Mouse (Mus musculus) liver, embryonic 11.5 days (tissue): ENCODE results near the gene Klk9. TPM values are rescaled to one million over a fixed set of nuclear protein-coding genes. Genes with fewer than 3 reads are reported as not detected.

ENCODE experiments used
- ATAC-seq: fragments of 200-750 bp; cut with Nextera tagmentation; replicated peaks from 2 replicates; pipeline ENCODE4 v1.8.0; 2017; ENCODE audit warnings: moderate number of reproducible peaks, mild to moderate bottlenecking, moderate TSS enrichment, moderate library complexity; ENCODE audit not compliant: low FRiP score
- DNase-seq: peaks from one replicate; pipeline ENCODE4 v3.0.0-alpha.2; 2017; ENCODE audit warnings: low spot score
- H3K27ac ChIP-seq: fragments of 300-500 bp; sonication (generic); 2 replicates; pipeline ENCODE4 v1.5.1; 2014; ENCODE audit warnings: mild to moderate bottlenecking, low read depth, low read length, control low read depth
- H3K27me3 ChIP-seq: fragments of 300-500 bp; sonication (generic); replicated peaks from 2 replicates; pipeline ENCODE4 v1.6.1; 2014; ENCODE audit warnings: low read length, mixed read lengths; ENCODE audit not compliant: control insufficient read depth, insufficient read depth
- H3K36me3 ChIP-seq: fragments of 300-500 bp; sonication (generic); 2 replicates; pipeline ENCODE4 v1.6.1; 2014; ENCODE audit warnings: mild to moderate bottlenecking, low read length, moderate library complexity, mixed read lengths; ENCODE audit not compliant: control insufficient read depth, insufficient read depth
- H3K4me1 ChIP-seq: fragments of 300-500 bp; sonication (generic); replicated peaks from 2 replicates; pipeline ENCODE4 v1.6.1; 2014; ENCODE audit warnings: low read length, mixed read lengths; ENCODE audit not compliant: control insufficient read depth, insufficient read depth
- H3K4me2 ChIP-seq: fragments of 300-500 bp; sonication (generic); 2 replicates; pipeline ENCODE4 v1.6.1; 2014; ENCODE audit warnings: mild to moderate bottlenecking, control low read depth, moderate library complexity
- H3K4me3 ChIP-seq: fragments of 300-500 bp; sonication (generic); 2 replicates; pipeline ENCODE4 v1.5.1; 2014; ENCODE audit warnings: low read depth, low read length, control low read depth
- H3K9ac ChIP-seq: fragments of 300-500 bp; sonication (generic); 2 replicates; pipeline ENCODE4 v1.6.1; 2014; ENCODE audit warnings: low read depth, low read length, control low read depth
- H3K9me3 ChIP-seq: fragments of 300-500 bp; sonication (generic); 2 replicates; pipeline ENCODE4 v1.6.1; 2016; ENCODE audit warnings: low read length, inconsistent platforms, mixed read lengths; ENCODE audit not compliant: control insufficient read depth
- WGBS: fragments of 180-500 bp; shearing (Covaris S2); extraction: QIAGEN DNeasy Blood & Tissue Kit; methylation state at CpG from one replicate; pipeline ENCODE4 v1.1.7; 2014; 5-methylcytosine and 5-hydroxymethylcytosine counted together
- polyA plus RNA-seq: library from polyadenylated mRNA; unstranded; fragments of >200 nt; fragmentation: Nextera tagmentation; extraction: Ambion mirVana; gene quantifications from 2 replicates; pipeline ENCODE4 v1.2.1, GENCODE M21; 2014

The Klk9 gene
- polyA plus RNA-seq, 1 experiment from 2014 or later, result not detected

GRCm38 (mm10) chr7:43774364-43774763, 17.3 kb upstream of the Klk9 start, which contains the start of gene Klk11:
TSS of gene Klk11 (plus strand) at chr7:43774604.
- WGBS, result 91% methylated on average over 5 of the region's 5 CpGs
- no peak within 1 kb of the TSS for H3K27ac ChIP-seq
- no peak for ATAC-seq
- no peaks in the 10 kb centered on the region for H3K36me3 ChIP-seq
- H3K4me2 ChIP-seq, result no peak within 1 kb of the TSS
- H3K4me3 ChIP-seq, result no peak within 1 kb of the TSS
- H3K9me3 ChIP-seq, result no peaks in the 10 kb centered on the region
- H3K9ac ChIP-seq, result no peak within 1 kb of the TSS
- H3K4me1 ChIP-seq, result no peaks in the 10 kb centered on the region
- no peak for DNase-seq
- H3K27me3 ChIP-seq, result no peaks in the 10 kb centered on the region

GRCm38 (mm10) chr7:43774802-43775201, 16.9 kb upstream of the Klk9 start:
- no peaks in the 10 kb centered on the region for H3K9me3 ChIP-seq
- H3K27ac ChIP-seq, result no peak overlapping the region
- ATAC-seq (no peak), DNase-seq (no peak)
- H3K27me3 ChIP-seq, result no peaks in the 10 kb centered on the region
- no peaks in the 10 kb centered on the region for H3K4me1 ChIP-seq
- WGBS, result 56% methylated on average over 6 of the region's 6 CpGs
- no peak overlapping the region for H3K4me3 ChIP-seq
- H3K4me2 ChIP-seq, result no peak overlapping the region
- no peak overlapping the region for H3K9ac ChIP-seq
- H3K36me3 ChIP-seq, result no peaks in the 10 kb centered on the region

- H3K4me2 ChIP-seq, result no peak overlapping the region
- no peaks in the 10 kb centered on the region for H3K36me3 ChIP-seq
- no peak overlapping the region for H3K27ac ChIP-seq
- 63% methylated on average over 7 of the region's 7 CpGs for WGBS
- no peaks in the 10 kb centered on the region for H3K4me1 ChIP-seq
- no peak for DNase-seq
- H3K27me3 ChIP-seq, result no peaks in the 10 kb centered on the region
- H3K4me3 ChIP-seq, result no peak overlapping the region
- ATAC-seq, result no peak
- no peak overlapping the region for H3K9ac ChIP-seq
- no peaks in the 10 kb centered on the region for H3K9me3 ChIP-seq
Observed at GRCm38 (mm10) chr7:43775311-43776057, 16.2 kb upstream of the Klk9 start.

GRCm38 (mm10) chr7:43776506-43776905, 15.2 kb upstream of the Klk9 start:
- Histone ChIP-seq H3K4me2 (no peak overlapping the region), H3K9ac (no peak overlapping the region), H3K27ac (no peak overlapping the region), H3K36me3 (no peaks in the 10 kb centered on the region), H3K27me3 (no peaks in the 10 kb centered on the region), H3K4me3 (no peak overlapping the region), H3K9me3 (no peaks in the 10 kb centered on the region), H3K4me1 (no peaks in the 10 kb centered on the region)
- WGBS, result 79% methylated on average over 5 of the region's 5 CpGs
- no peak for ATAC-seq
- no peak for DNase-seq

GRCm38 (mm10) chr7:43777423-43777822, 14.3 kb upstream of the Klk9 start:
- DNase-seq (no peak), ATAC-seq (no peak)
- H3K9me3 ChIP-seq, result no peaks in the 10 kb centered on the region
- H3K4me3 ChIP-seq, result no peak overlapping the region
- H3K4me2 ChIP-seq, result no peak overlapping the region
- WGBS, result 78% methylated on average over 12 of the region's 12 CpGs
- no peaks in the 10 kb centered on the region for H3K4me1 ChIP-seq
- no peaks in the 10 kb centered on the region for H3K36me3 ChIP-seq
- no peak overlapping the region for H3K27ac ChIP-seq
- no peak overlapping the region for H3K9ac ChIP-seq
- no peaks in the 10 kb centered on the region for H3K27me3 ChIP-seq

- DNase-seq (no peak), ATAC-seq (no peak)
- Histone ChIP-seq H3K36me3 (no peaks in the 10 kb centered on the region), H3K9me3 (no peaks in the 10 kb centered on the region), H3K27ac (no peak overlapping the region), H3K4me2 (no peak overlapping the region), H3K4me3 (no peak overlapping the region), H3K27me3 (peaks cover 5% of the 10 kb centered on the region), H3K4me1 (no peaks in the 10 kb centered on the region), H3K9ac (no peak overlapping the region)
- WGBS, result 82% methylated on average over 10 of the region's 10 CpGs
Observed at GRCm38 (mm10) chr7:43778176-43778970, 13.3 kb upstream of the Klk9 start.

GRCm38 (mm10) chr7:43780241-43780640, 11.4 kb upstream of the Klk9 start:
- no peaks in the 10 kb centered on the region for H3K36me3 ChIP-seq
- WGBS, result 58% methylated on average over 6 of the region's 6 CpGs
- H3K27ac ChIP-seq, result no peak overlapping the region
- H3K4me2 ChIP-seq, result no peak overlapping the region
- H3K4me3 ChIP-seq, result no peak overlapping the region
- H3K9me3 ChIP-seq, result no peaks in the 10 kb centered on the region
- DNase-seq, result no peak
- no peaks in the 10 kb centered on the region for H3K4me1 ChIP-seq
- H3K9ac ChIP-seq, result no peak overlapping the region
- ATAC-seq, result no peak
- H3K27me3 ChIP-seq, result peaks cover 8% of the 10 kb centered on the region

- Histone ChIP-seq H3K9me3 (no peaks in the 10 kb centered on the region), H3K36me3 (no peaks in the 10 kb centered on the region), H3K4me2 (no peak within 1 kb of the TSS), H3K4me3 (no peak within 1 kb of the TSS), H3K27ac (no peak within 1 kb of the TSS), H3K9ac (no peak within 1 kb of the TSS), H3K4me1 (no peaks in the 10 kb centered on the region), H3K27me3 (peaks cover 8% of the 10 kb centered on the region)
- 41% methylated on average over 5 of the region's 5 CpGs for WGBS
- ATAC-seq (no peak), DNase-seq (no peak)
Observed at GRCm38 (mm10) chr7:43780746-43781145, 10.9 kb upstream of the Klk9 start, which contains the start of gene Klk10. TSS of gene Klk10 (plus strand) at chr7:43781035.
